Mouse (Mus musculus): ENCODE measurements at regions not wholly inside any gene's neighbourhood (a gene's known extent, or its start where the extent isn't known, plus 50 kb on each side); places are given as distances from the start of the nearest gene placed in this dataset.

- Histone ChIP-seq H3K4me1 (ENCODE audit: control insufficient read depth, insufficient read depth, insufficient read length, low read length) (no peaks in the 10 kb centered on the region), H3K27ac (replicated peaks; ENCODE audit: low read depth, low read length) (no peak overlapping the region), H3K4me3 (ENCODE audit: insufficient read depth, low read depth, low read length) (no peak overlapping the region)
Observed at GRCm38 (mm10) chr4:82234443-82234842, 471.1 kb downstream of the Nfib start.

- Histone ChIP-seq H3K4me1 (ENCODE audit: control insufficient read depth, insufficient read depth, insufficient read length, low read length) (no peaks in the 10 kb centered on the region), H3K4me3 (ENCODE audit: insufficient read depth, low read depth, low read length) (no peak overlapping the region), H3K27ac (replicated peaks; ENCODE audit: low read depth, low read length) (no peak overlapping the region)
Observed at GRCm38 (mm10) chr4:82226197-82227119, 479.1 kb downstream of the Nfib start.

GRCm38 (mm10) chr4:82220724-82221123 is 484.8 kb downstream of the Nfib start:
- no peak overlapping the region for H3K4me3 ChIP-seq (ENCODE audit: insufficient read depth, low read depth, low read length)
- H3K4me1 ChIP-seq (ENCODE audit: control insufficient read depth, insufficient read depth, insufficient read length, low read length): no peaks in the 10 kb centered on the region
- H3K27ac ChIP-seq (replicated peaks; ENCODE audit: low read depth, low read length): no peak overlapping the region

GRCm38 (mm10) chr4:82220120-82220714 is 485.3 kb downstream of the Nfib start:
- no peaks in the 10 kb centered on the region for H3K4me1 ChIP-seq (ENCODE audit: control insufficient read depth, insufficient read depth, insufficient read length, low read length)
- no peak overlapping the region for H3K27ac ChIP-seq (replicated peaks; ENCODE audit: low read depth, low read length)
- no peak overlapping the region for H3K4me3 ChIP-seq (ENCODE audit: insufficient read depth, low read depth, low read length)

GRCm38 (mm10) chr4:82218616-82219015 is 486.9 kb downstream of the Nfib start:
- Histone ChIP-seq H3K4me3 (ENCODE audit: insufficient read depth, low read depth, low read length) (no peak overlapping the region), H3K27ac (replicated peaks; ENCODE audit: low read depth, low read length) (no peak overlapping the region), H3K4me1 (ENCODE audit: control insufficient read depth, insufficient read depth, insufficient read length, low read length) (no peaks in the 10 kb centered on the region)

GRCm38 (mm10) chr4:82207031-82207430 is 498.5 kb downstream of the Nfib start:
- H3K4me3 ChIP-seq (ENCODE audit: insufficient read depth, low read depth, low read length): no peak overlapping the region
- no peaks in the 10 kb centered on the region for H3K4me1 ChIP-seq (ENCODE audit: control insufficient read depth, insufficient read depth, insufficient read length, low read length)
- no peak overlapping the region for H3K27ac ChIP-seq (replicated peaks; ENCODE audit: low read depth, low read length)

- peaks cover 3% of the 10 kb centered on the region; the same call in 1 of the 2 replicates for H3K4me1 ChIP-seq (ENCODE audit: control insufficient read depth, insufficient read depth, insufficient read length, low read length)
- H3K27ac ChIP-seq (replicated peaks; ENCODE audit: low read depth, low read length): no peak overlapping the region; the same call in 1 of the 2 replicates
Observed at GRCm38 (mm10) chr4:82200306-82200705, 505.2 kb downstream of the Nfib start.

GRCm38 (mm10) chr4:82199118-82199517 is 506.4 kb downstream of the Nfib start:
- H3K4me1 ChIP-seq (ENCODE audit: control insufficient read depth, insufficient read depth, insufficient read length, low read length): peaks cover 3% of the 10 kb centered on the region; the same call in 1 of the 2 replicates
- H3K27ac ChIP-seq (replicated peaks; ENCODE audit: low read depth, low read length): no peak overlapping the region

More at GRCm38 (mm10) chr4:82200306-82200705, 505.2 kb downstream of the Nfib start:
- no peak overlapping the region for H3K4me3 ChIP-seq (ENCODE audit: insufficient read depth, low read depth, low read length)

GRCm38 (mm10) chr4:82197611-82198010 is 507.9 kb downstream of the Nfib start:
- no peak overlapping the region for H3K4me3 ChIP-seq (ENCODE audit: insufficient read depth, low read depth, low read length)
- peaks cover 3% of the 10 kb centered on the region; the same call in 1 of the 2 replicates for H3K4me1 ChIP-seq (ENCODE audit: control insufficient read depth, insufficient read depth, insufficient read length, low read length)
- H3K27ac ChIP-seq (replicated peaks; ENCODE audit: low read depth, low read length): no peak overlapping the region

More at GRCm38 (mm10) chr4:82199118-82199517, 506.4 kb downstream of the Nfib start:
- no peak overlapping the region for H3K4me3 ChIP-seq (ENCODE audit: insufficient read depth, low read depth, low read length)

- H3K4me1 ChIP-seq (ENCODE audit: control insufficient read depth, insufficient read depth, insufficient read length, low read length): peaks cover 3% of the 10 kb centered on the region; the same call in 1 of the 2 replicates
- H3K4me3 ChIP-seq (ENCODE audit: insufficient read depth, low read depth, low read length): no peak overlapping the region
- H3K27ac ChIP-seq (replicated peaks; ENCODE audit: low read depth, low read length): no peak overlapping the region
Observed at GRCm38 (mm10) chr4:82196024-82196647, 509.4 kb downstream of the Nfib start.

- H3K27ac ChIP-seq (replicated peaks; ENCODE audit: low read depth, low read length): no peak overlapping the region
- H3K4me3 ChIP-seq (ENCODE audit: insufficient read depth, low read depth, low read length): no peak overlapping the region
- peaks cover 3% of the 10 kb centered on the region; the same call in 1 of the 2 replicates for H3K4me1 ChIP-seq (ENCODE audit: control insufficient read depth, insufficient read depth, insufficient read length, low read length)
Observed at GRCm38 (mm10) chr4:82193905-82194304, 511.6 kb downstream of the Nfib start.

- no peaks in the 10 kb centered on the region for H3K4me1 ChIP-seq (ENCODE audit: control insufficient read depth, insufficient read depth, insufficient read length, low read length)
- no peak overlapping the region for H3K27ac ChIP-seq (replicated peaks; ENCODE audit: low read depth, low read length)
- no peak overlapping the region for H3K4me3 ChIP-seq (ENCODE audit: insufficient read depth, low read depth, low read length)
Observed at GRCm38 (mm10) chr4:82186892-82187291, 518.7 kb downstream of the Nfib start.

- no peaks in the 10 kb centered on the region for H3K4me1 ChIP-seq (ENCODE audit: control insufficient read depth, insufficient read depth, insufficient read length, low read length)
- H3K27ac ChIP-seq (replicated peaks; ENCODE audit: low read depth, low read length): no peak overlapping the region
- H3K4me3 ChIP-seq (ENCODE audit: insufficient read depth, low read depth, low read length): no peak overlapping the region
Observed at GRCm38 (mm10) chr4:82183974-82184373, 521.6 kb downstream of the Nfib start.

- Histone ChIP-seq H3K4me1 (ENCODE audit: control insufficient read depth, insufficient read depth, insufficient read length, low read length) (peaks cover 4% of the 10 kb centered on the region; the same call in 1 of the 2 replicates), H3K27ac (replicated peaks; ENCODE audit: low read depth, low read length) (no peak overlapping the region), H3K4me3 (ENCODE audit: insufficient read depth, low read depth, low read length) (no peak overlapping the region)
Observed at GRCm38 (mm10) chr4:82178112-82178511, 527.4 kb downstream of the Nfib start.

GRCm38 (mm10) chr4:82176723-82177122 is 528.8 kb downstream of the Nfib start:
- H3K4me1 ChIP-seq (ENCODE audit: control insufficient read depth, insufficient read depth, insufficient read length, low read length): peaks cover 4% of the 10 kb centered on the region; the same call in 1 of the 2 replicates
- H3K27ac ChIP-seq (replicated peaks; ENCODE audit: low read depth, low read length): no peak overlapping the region
- no peak overlapping the region for H3K4me3 ChIP-seq (ENCODE audit: insufficient read depth, low read depth, low read length)

Measured in brown adipose tissue, adult 24 weeks (tissue).